Mouse (Mus musculus): Measurements from ENCODE around the gene Tlr4. TPM values are rescaled to one million over a fixed set of nuclear protein-coding genes. Genes with fewer than 3 reads are reported as not detected.
A peak's percentile ranks its signal among the peaks of the same experiment; 100 is the strongest.

Tlr4 gene
- total RNA-seq, 2 experiments from 2014 or later = 6.2 to 6.3 TPM

GRCm38 (mm10) chr4:66883264-66883663, 55.9 kb downstream of the Tlr4 start:
- DNase-seq = no peak
- intact Hi-C loops (cut with DNase I; ENCODE audit: low total_unique reads) = no loop called here

GRCm38 (mm10) chr4:66894547-66894946, 67.2 kb downstream of the Tlr4 start:
- DNase-seq = no peak
- intact Hi-C loops (cut with DNase I; ENCODE audit: low total_unique reads) = no loop called here

GRCm38 (mm10) chr4:66894981-66895380, 67.6 kb downstream of the Tlr4 start:
- intact Hi-C loops (cut with DNase I; ENCODE audit: low total_unique reads) = no loop called here
- no peak for DNase-seq

GRCm38 (mm10) chr4:66900126-66900525, 72.7 kb downstream of the Tlr4 start:
- no peak for DNase-seq
- intact Hi-C loops (cut with DNase I; ENCODE audit: low total_unique reads) = no loop called here

- no peak for DNase-seq
- intact Hi-C loops (cut with DNase I; ENCODE audit: low total_unique reads) = no loop called here
Observed at GRCm38 (mm10) chr4:66901498-66901897, 74.1 kb downstream of the Tlr4 start.

GRCm38 (mm10) chr4:66908376-66908775, 81.0 kb downstream of the Tlr4 start:
- no peak for DNase-seq
- intact Hi-C loops (cut with DNase I; ENCODE audit: low total_unique reads) = no loop called here

GRCm38 (mm10) chr4:66919630-66920372, 92.4 kb downstream of the Tlr4 start:
- intact Hi-C loops (cut with DNase I; ENCODE audit: low total_unique reads) = no loop called here
- DNase-seq = no peak

- DNase-seq = peak; percentile 7
- intact Hi-C loops (cut with DNase I; ENCODE audit: low total_unique reads) = no loop called here
Observed at GRCm38 (mm10) chr4:66923616-66924276, 96.4 kb downstream of the Tlr4 start.

- intact Hi-C loops (cut with DNase I; ENCODE audit: low total_unique reads) = no loop called here
Observed at GRCm38 (mm10) chr4:66926066-66926465, 98.7 kb downstream of the Tlr4 start.

GRCm38 (mm10) chr4:66927537-66928088, 100.2 kb downstream of the Tlr4 start:
- DNase-seq = no peak
- intact Hi-C loops (cut with DNase I; ENCODE audit: low total_unique reads) = no loop called here

More at GRCm38 (mm10) chr4:66926066-66926465, 98.7 kb downstream of the Tlr4 start:
- DNase-seq = no peak

- no peak for DNase-seq
- intact Hi-C loops (cut with DNase I; ENCODE audit: low total_unique reads) = no loop called here
Observed at GRCm38 (mm10) chr4:66938489-66939061, 111.2 kb downstream of the Tlr4 start.

- no peak for DNase-seq
- intact Hi-C loops (cut with DNase I; ENCODE audit: low total_unique reads) = no loop called here
Observed at GRCm38 (mm10) chr4:66941894-66942293, 114.5 kb downstream of the Tlr4 start.

GRCm38 (mm10) chr4:66943699-66944098, 116.3 kb downstream of the Tlr4 start:
- intact Hi-C loops (cut with DNase I; ENCODE audit: low total_unique reads) = no loop called here
- DNase-seq = no peak

GRCm38 (mm10) chr4:66947657-66948056, 120.3 kb downstream of the Tlr4 start:
- intact Hi-C loops (cut with DNase I; ENCODE audit: low total_unique reads) = no loop called here
- no peak for DNase-seq

- no peak for DNase-seq
- intact Hi-C loops (cut with DNase I; ENCODE audit: low total_unique reads) = no loop called here
Observed at GRCm38 (mm10) chr4:66974918-66975317, 147.5 kb downstream of the Tlr4 start.

Measured in gastrocnemius, postnatal 14 days (tissue).